Mouse (Mus musculus) embryonic fibroblast, embryonic 13.5 days (primary cell): ENCODE measurements around the gene F2rl1. TPM values are rescaled to one million over a fixed set of nuclear protein-coding genes. Genes with fewer than 3 reads are reported as not detected.
A peak's percentile ranks its signal among the peaks of the same experiment; 100 is the strongest.
"Not testable (repeated sequence)": the region's sequence is repeated elsewhere in the genome, so short reads cannot be mapped to it uniquely, and the experiment has no call there.

Source experiments
- H3K27ac ChIP-seq: 2 replicates; pipeline ENCODE4 v1.5.1; 2012; ENCODE audit warnings: low read length, control low read depth, inconsistent platforms; ENCODE audit not compliant: insufficient read depth
- H3K4me1 ChIP-seq: 2 replicates; pipeline ENCODE4 v1.6.1; 2011; ENCODE audit warnings: low read length; ENCODE audit not compliant: control insufficient read depth, insufficient read depth
- H3K4me3 ChIP-seq: 2 replicates; pipeline ENCODE4 v1.5.1; 2011; ENCODE audit warnings: mild to moderate bottlenecking, control low read depth, low read length; ENCODE audit not compliant: insufficient read depth
- CTCF ChIP-seq: IDR thresholded peaks from 2 replicates; pipeline ENCODE4 v1.5.1; 2011; ENCODE audit warnings: mild to moderate bottlenecking, control low read depth, low read length, moderate library complexity, borderline replicate concordance; ENCODE audit not compliant: insufficient read depth
- POLR2A ChIP-seq: IDR thresholded peaks from 2 replicates; pipeline ENCODE4 v1.6.1; 2011; ENCODE audit warnings: low read depth, mild to moderate bottlenecking, control low read depth, low read length, moderate library complexity
- polyA plus RNA-seq: library from polyadenylated mRNA; stranded (reverse); fragments of >200 nt; gene quantifications from 2 replicates; pipeline ENCODE4 v1.2.4, GENCODE M21; 2011; ENCODE audit warnings: low read depth; ENCODE audit not compliant: missing spikeins, insufficient read length

The F2rl1 gene
- polyA plus RNA-seq, 1 experiment, result 11.9 TPM

- no peak for TF ChIP-seq CTCF
- no peak for TF ChIP-seq POLR2A
- Histone ChIP-seq H3K27ac (no peak overlapping the region), H3K4me1 (peaks cover 7% of the 10 kb centered on the region), H3K4me3 (no peak overlapping the region)
Measured at GRCm38 (mm10) chr13:95535461-95536116, 10.6 kb upstream of the F2rl1 start.

- H3K27ac ChIP-seq, result no peak overlapping the region
- peaks cover 7% of the 10 kb centered on the region for H3K4me1 ChIP-seq
- TF ChIP-seq POLR2A (no peak), CTCF (no peak)
- H3K4me3 ChIP-seq, result no peak overlapping the region
Measured at GRCm38 (mm10) chr13:95535026-95535425, 10.0 kb upstream of the F2rl1 start.

GRCm38 (mm10) chr13:95534131-95534561 lies 9.1 kb upstream of the F2rl1 start:
- no peak overlapping the region for H3K4me3 ChIP-seq
- H3K27ac ChIP-seq, result no peak overlapping the region
- TF ChIP-seq CTCF, result no peak
- no peak for TF ChIP-seq POLR2A
- H3K4me1 ChIP-seq, result peaks cover 7% of the 10 kb centered on the region

GRCm38 (mm10) chr13:95533640-95534039 lies 8.6 kb upstream of the F2rl1 start:
- TF ChIP-seq POLR2A (no peak), CTCF (no peak)
- no peak overlapping the region for H3K4me3 ChIP-seq
- H3K4me1 ChIP-seq, result peaks cover 7% of the 10 kb centered on the region

GRCm38 (mm10) chr13:95533121-95533520 lies 8.1 kb upstream of the F2rl1 start:
- H3K4me3 ChIP-seq, H3K4me1 ChIP-seq, H3K27ac ChIP-seq: not testable (repeated sequence)

More at GRCm38 (mm10) chr13:95533640-95534039, 8.6 kb upstream of the F2rl1 start:
- H3K27ac ChIP-seq, result no peak overlapping the region

GRCm38 (mm10) chr13:95531273-95532045 lies 6.4 kb upstream of the F2rl1 start:
- TF ChIP-seq CTCF (no peak), POLR2A (no peak)
- Histone ChIP-seq H3K27ac (no peak overlapping the region), H3K4me1 (peaks cover 7% of the 10 kb centered on the region), H3K4me3 (no peak overlapping the region)

- no peak for TF ChIP-seq CTCF
- TF ChIP-seq POLR2A, result no peak
- H3K4me1 ChIP-seq, result no peaks in the 10 kb centered on the region
- no peak overlapping the region for H3K4me3 ChIP-seq
- H3K27ac ChIP-seq, result no peak overlapping the region
Measured at GRCm38 (mm10) chr13:95529246-95529645, 4.2 kb upstream of the F2rl1 start.

- Histone ChIP-seq H3K4me1 (peaks cover 3% of the 10 kb centered on the region; the same call in 1 of the 2 replicates), H3K4me3 (peak overlapping the region; percentile 51), H3K27ac (no peak overlapping the region)
- TF ChIP-seq CTCF (no peak), POLR2A (no peak)
Measured at GRCm38 (mm10) chr13:95524424-95524673, 678 bp downstream of the F2rl1 start.

- Histone ChIP-seq H3K27ac (no peak overlapping the region), H3K4me3 (peak overlapping the region; percentile 51), H3K4me1 (peaks cover 3% of the 10 kb centered on the region; the same call in 1 of the 2 replicates)
Measured at GRCm38 (mm10) chr13:95523659-95524423, 1.2 kb downstream of the F2rl1 start.

GRCm38 (mm10) chr13:95522176-95522575 lies 2.9 kb downstream of the F2rl1 start:
- TF ChIP-seq POLR2A, result no peak
- no peak for TF ChIP-seq CTCF
- Histone ChIP-seq H3K27ac (no peak overlapping the region), H3K4me1 (peaks cover 3% of the 10 kb centered on the region; the same call in 1 of the 2 replicates), H3K4me3 (no peak overlapping the region)

More at GRCm38 (mm10) chr13:95523659-95524423, 1.2 kb downstream of the F2rl1 start:
- TF ChIP-seq CTCF, result no peak
- peak; percentile 25; the same call in 1 of the 2 replicates for TF ChIP-seq POLR2A
